Mouse (Mus musculus): ENCODE measurements around the gene Gm4177. TPM values are rescaled to one million over a fixed set of nuclear protein-coding genes. Genes with fewer than 3 reads are reported as not detected.
"Not testable (repeated sequence)": the region's sequence is repeated elsewhere in the genome, so short reads cannot be mapped to it uniquely, and the experiment has no call there.

Gene Gm4177
- not detected in 2 replicates for polyA plus RNA-seq (2012; ENCODE audit: insufficient read depth, insufficient read length, missing spikeins)

DNA sequence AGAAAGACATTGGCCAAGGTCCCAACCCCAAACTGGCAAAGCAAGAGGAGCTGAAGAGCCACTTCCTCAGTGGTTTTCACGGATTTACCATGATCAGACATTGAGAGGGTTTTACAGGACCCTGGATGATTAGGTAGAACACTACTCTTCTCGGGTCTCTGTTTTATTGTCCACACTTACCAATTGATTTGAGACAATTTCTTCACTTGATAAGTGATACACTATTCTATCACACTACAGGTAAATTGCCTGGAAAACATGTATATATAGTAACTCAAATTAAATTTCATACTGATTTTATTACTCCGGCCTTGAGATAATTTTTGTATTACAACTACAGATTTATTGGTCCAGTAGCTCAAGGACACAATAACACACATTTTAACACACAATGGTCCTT lies at the start of gene Gm4177:
Gene Gm4177, minus strand, starts transcription at position 101 of the 400 bp plus-strand sequence.
- not testable (repeated sequence) for H3K4me1 ChIP-seq (ENCODE audit: control insufficient read depth, insufficient read depth, low read length); H3K4me3 ChIP-seq (ENCODE audit: insufficient read depth, low read length); H3K27ac ChIP-seq (ENCODE audit: insufficient read depth, low read depth, low read length)

DNA sequence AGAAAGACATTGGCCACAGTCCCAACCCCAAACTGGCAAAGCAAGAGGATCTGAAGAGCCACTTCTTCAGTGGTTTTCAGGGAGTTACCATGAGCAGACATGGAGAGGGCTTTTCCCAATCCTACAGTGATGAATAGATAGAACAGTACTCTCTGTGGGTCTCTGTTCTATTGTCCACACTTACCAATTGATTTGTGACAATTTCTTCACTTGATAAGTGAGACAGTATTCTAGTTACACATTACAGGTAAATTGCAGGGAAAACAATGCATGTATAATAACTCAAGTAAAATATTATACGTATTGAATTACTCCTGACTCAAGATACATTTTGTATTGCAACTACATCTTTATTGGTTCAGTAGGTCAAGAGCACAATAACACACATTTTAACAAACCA lies 47.6 kb upstream of the Gm4177 start, which contains the start of gene Gm5725:
Gene Gm5725, minus strand, starts transcription at position 101 of the 400 bp plus-strand sequence.
- not testable (repeated sequence) for H3K4me3 ChIP-seq (ENCODE audit: insufficient read depth, low read length); H3K27ac ChIP-seq (ENCODE audit: insufficient read depth, low read depth, low read length); H3K4me1 ChIP-seq (ENCODE audit: control insufficient read depth, insufficient read depth, low read length)

DNA sequence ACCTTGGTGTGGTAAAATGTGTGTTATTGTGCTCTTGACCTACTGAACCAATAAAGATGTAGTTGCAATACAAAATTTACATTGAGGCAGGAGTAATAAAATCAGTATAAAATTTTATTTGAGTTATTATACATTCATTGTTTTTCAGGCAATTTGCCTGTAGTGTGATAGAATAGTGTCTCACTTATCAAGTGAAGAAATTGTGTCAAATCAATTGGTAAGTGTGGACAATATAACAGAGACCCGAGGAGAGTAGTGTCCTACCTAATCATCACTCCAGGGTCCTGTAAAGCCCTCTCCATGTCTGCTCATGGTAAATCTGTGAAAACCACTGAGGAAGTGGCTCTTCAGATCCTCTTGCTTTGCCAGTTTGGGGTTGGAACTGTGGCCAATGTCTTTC lies 35.5 kb upstream of the Gm4177 start, which contains the start of gene Vmn1r135:
Gene Vmn1r135, plus strand, starts transcription at position 301 of the 400 bp plus-strand sequence.
- not testable (repeated sequence) for H3K4me1 ChIP-seq (ENCODE audit: control insufficient read depth, insufficient read depth, low read length); H3K27ac ChIP-seq (ENCODE audit: insufficient read depth, low read depth, low read length); H3K4me3 ChIP-seq (ENCODE audit: insufficient read depth, low read length)

DNA sequence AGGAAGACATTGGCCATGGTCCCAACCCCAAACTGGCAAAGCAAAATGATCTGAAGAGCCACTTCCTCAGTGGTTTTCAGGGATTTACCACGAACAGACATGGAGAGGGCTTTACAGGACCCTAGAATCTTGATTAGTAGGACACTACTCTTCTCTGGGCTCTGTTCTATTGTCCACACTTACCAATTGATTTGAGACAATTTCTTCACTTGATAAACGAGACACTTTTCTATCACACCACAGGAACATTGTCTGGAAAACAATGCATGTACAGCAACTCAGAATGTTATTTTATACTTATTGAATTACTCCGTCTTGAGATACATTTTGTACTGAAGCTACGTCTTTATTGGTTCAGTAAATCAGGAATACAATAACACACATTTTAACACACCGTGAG lies 35.2 kb downstream of the Gm4177 start, which contains the start of gene Gm4175:
Gene Gm4175, minus strand, starts transcription at position 101 of the 400 bp plus-strand sequence.
- H3K27ac ChIP-seq (ENCODE audit: insufficient read depth, low read depth, low read length); H3K4me3 ChIP-seq (ENCODE audit: insufficient read depth, low read length); H3K4me1 ChIP-seq (ENCODE audit: control insufficient read depth, insufficient read depth, low read length): not testable (repeated sequence)

Other genes starting within 250 kb of the Gm4177 start
- gene Vmn1r132, start 182.6 kb downstream of the Gm4177 start, polyA plus RNA-seq (2012; ENCODE audit: insufficient read depth, insufficient read length, missing spikeins): not detected in 2 replicates
- gene Gm4175, start 35.3 kb downstream of the Gm4177 start, polyA plus RNA-seq (2012; ENCODE audit: insufficient read depth, insufficient read length, missing spikeins): not detected in 2 replicates
- not detected in 2 replicates for gene Vmn1r135, start 35.6 kb upstream of the Gm4177 start, polyA plus RNA-seq (2012; ENCODE audit: insufficient read depth, insufficient read length, missing spikeins)
- gene Gm5725, start 47.5 kb upstream of the Gm4177 start, polyA plus RNA-seq (2012; ENCODE audit: insufficient read depth, insufficient read length, missing spikeins): not detected in 2 replicates
- not detected in 2 replicates for gene Gm5891, start 124.6 kb upstream of the Gm4177 start, polyA plus RNA-seq (2012; ENCODE audit: insufficient read depth, insufficient read length, missing spikeins)
- gene Vmn1r137, start 197.9 kb upstream of the Gm4177 start, polyA plus RNA-seq (2012; ENCODE audit: insufficient read depth, insufficient read length, missing spikeins): not detected in 2 replicates
- not detected in 2 replicates for gene Vmn1r138, start 232.2 kb upstream of the Gm4177 start, polyA plus RNA-seq (2012; ENCODE audit: insufficient read depth, insufficient read length, missing spikeins)

Measured in bone marrow macrophage, adult 2 months (primary cell).